Mouse (Mus musculus) E14TG2a.4 (cell line): ENCODE results near the gene Ang5.
"Not testable (repeated sequence)": the region's sequence is repeated elsewhere in the genome, so short reads cannot be mapped to it uniquely, and the experiment has no call there.

Experiments
- CTCF ChIP-seq: conservative IDR thresholded peaks from 2 replicates; pipeline ENCODE4 v1.5.1; 2014; ENCODE audit warnings: low read length
- NANOG ChIP-seq: IDR thresholded peaks from 2 replicates; pipeline ENCODE4 v1.6.1; 2014; ENCODE audit warnings: borderline replicate concordance, low read length, mixed read lengths
- POU5F1 ChIP-seq: IDR thresholded peaks from 2 replicates; pipeline ENCODE4 v1.6.1; 2014; ENCODE audit warnings: low read length, borderline replicate concordance

DNA sequence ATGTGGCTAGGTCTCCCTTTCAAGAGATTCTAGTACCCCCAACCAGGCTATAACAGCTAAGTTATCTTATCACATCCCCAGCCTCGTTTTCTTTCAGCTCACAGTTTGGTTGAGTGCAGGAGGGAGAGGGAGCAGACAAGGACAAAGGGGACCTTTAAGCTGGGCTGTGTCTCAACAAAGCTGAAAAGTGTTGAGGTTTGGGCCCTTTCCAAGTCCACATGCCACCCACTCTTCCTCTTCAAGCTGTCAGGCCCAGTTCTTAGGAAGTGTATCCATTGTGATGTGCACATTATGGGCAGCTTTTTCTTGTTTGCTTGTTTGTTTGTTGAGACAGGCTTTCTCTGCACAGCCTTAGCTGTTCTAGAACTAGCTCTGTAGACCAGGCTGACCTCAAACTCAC is 1.8 kb upstream of the Ang5 start:
- TF ChIP-seq CTCF, POU5F1, NANOG: not testable (repeated sequence)
